Mouse (Mus musculus): ENCODE data around the gene Def6.

DNA sequence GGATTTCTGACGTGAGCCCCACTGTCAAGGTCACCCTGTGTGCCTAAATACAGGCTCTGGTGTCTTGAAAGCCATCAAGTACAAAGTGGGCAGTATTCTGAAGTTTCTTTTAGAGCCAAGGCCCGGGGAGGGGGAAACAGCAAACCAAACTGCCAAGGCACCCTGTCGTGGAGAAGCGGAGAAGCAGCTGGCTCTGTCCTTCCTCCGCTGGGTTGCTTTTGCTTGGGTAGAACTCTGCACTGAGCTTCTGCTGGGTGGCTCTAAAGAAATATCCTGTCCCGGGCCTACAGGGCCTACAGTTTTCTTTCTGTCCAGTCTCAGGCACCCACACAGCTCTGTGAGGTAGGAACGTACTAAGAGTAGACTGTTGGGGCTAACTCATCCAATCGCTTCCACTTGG, 486 bp upstream of the Def6 start:
- no peak for TF ChIP-seq EP300 (optimal IDR thresholded peaks at IDR 0.05)
- TF ChIP-seq CTCF (IDR thresholded peaks at IDR 0.05; ENCODE audit: low read depth), result no peak
